Mouse (Mus musculus): ENCODE data around the gene Zfp526. TPM values are rescaled to one million over a fixed set of nuclear protein-coding genes. Genes with fewer than 3 reads are reported as not detected.

Gene Zfp526
- total and polyA plus RNA-seq, 3 experiments = 9.5 to 14.8 TPM; not detected in 1

GRCm38 (mm10) chr7:25209161-25209622 lies 12.0 kb upstream of the Zfp526 start:
- no peak overlapping the region for H3K4me3 ChIP-seq (ENCODE audit: control insufficient read depth in 1 of 2, insufficient read depth in 1 of 2, low read depth in 2 of 2, low read length in 2 of 2)
- DNase-seq (ENCODE audit: low read depth, low spot score) = peak; percentile 37
- peaks cover 3 to 29% of the 10 kb centered on the region in 2 experiments for H3K4me1 ChIP-seq (ENCODE audit: control insufficient read depth in 1 of 2, insufficient read depth in 2 of 2, low read length in 2 of 2)
- H3K79me2 ChIP-seq (ENCODE audit: control insufficient read depth, insufficient read depth, low read length, poor library complexity) = peaks cover 3% of the 10 kb centered on the region; the same call in 1 of the 2 replicates
- H3K27ac ChIP-seq (ENCODE audit: control insufficient read depth, low read depth, low read length) = no peak overlapping the region
- no peak overlapping the region for H3K9ac ChIP-seq (ENCODE audit: control insufficient read depth, low read depth, low read length, poor library complexity, severe bottlenecking)
- no peaks in the 10 kb centered on the region for H3K27me3 ChIP-seq (ENCODE audit: control insufficient read depth in 1 of 2, insufficient read depth in 2 of 2, low read length in 2 of 2)
- no peaks in the 10 kb centered on the region for H3K9me3 ChIP-seq (replicated peaks; ENCODE audit: insufficient read depth, low read length)
- no peak for TF ChIP-seq MAFK (IDR thresholded peaks at IDR 0.05; ENCODE audit: borderline replicate concordance, low read depth, low read length)
- TF ChIP-seq MEF2A (IDR thresholded peaks at IDR 0.05; ENCODE audit: extremely low read depth, insufficient replicate concordance, low read depth, low read length, poor library complexity, severe bottlenecking) = no peak
- TF ChIP-seq EP300 (IDR thresholded peaks at IDR 0.05; ENCODE audit: low read depth in 1 of 2, low read length in 2 of 2) = no peak
- no peak for TF ChIP-seq RCOR1 (IDR thresholded peaks at IDR 0.05; ENCODE audit: low read depth, low read length)
- TF ChIP-seq TBP (IDR thresholded peaks at IDR 0.05; ENCODE audit: low read depth, low read length) = no peak
- TF ChIP-seq POLR2AphosphoS5 (IDR thresholded peaks at IDR 0.05; ENCODE audit: borderline replicate concordance, low read depth, low read length) = no peak
- TF ChIP-seq ETS1 (IDR thresholded peaks at IDR 0.05; ENCODE audit: low read depth, low read length) = no peak
- no peak for TF ChIP-seq HCFC1 (IDR thresholded peaks at IDR 0.05; ENCODE audit: low read depth, low read length)
- TF ChIP-seq ZKSCAN1 (IDR thresholded peaks at IDR 0.05; ENCODE audit: low read depth, low read length) = no peak
- TF ChIP-seq POLR2AphosphoS2 (IDR thresholded peaks at IDR 0.05; ENCODE audit: low read length) = no peak
- TF ChIP-seq E2F4 (IDR thresholded peaks at IDR 0.05; ENCODE audit: borderline replicate concordance, low read depth, low read length) = no peak
- TF ChIP-seq TAL1 (IDR thresholded peaks at IDR 0.05; ENCODE audit: low read length) = no peak
- TF ChIP-seq CTCF (IDR thresholded peaks at IDR 0.05 in 2 of 3, conservative IDR thresholded peaks at IDR 0.05 in 1 of 3; ENCODE audit: control insufficient read depth in 1 of 3, insufficient read depth in 1 of 3, low read depth in 2 of 3, low read length in 3 of 3, poor library complexity in 1 of 3, severe bottlenecking in 1 of 3) = no peak
- H3K36me3 ChIP-seq (ENCODE audit: control insufficient read depth in 1 of 2, insufficient read depth in 2 of 2, low read length in 2 of 2) = peaks cover 8 to 16% of the 10 kb centered on the region in 2 experiments

- no peak overlapping the region for H3K9ac ChIP-seq (ENCODE audit: control insufficient read depth, low read depth, low read length, poor library complexity, severe bottlenecking)
- peaks cover 3 to 35% of the 10 kb centered on the region in 2 experiments for H3K4me1 ChIP-seq (ENCODE audit: control insufficient read depth in 1 of 2, insufficient read depth in 2 of 2, low read length in 2 of 2)
- H3K79me2 ChIP-seq (ENCODE audit: control insufficient read depth, insufficient read depth, low read length, poor library complexity) = peaks cover 3% of the 10 kb centered on the region; the same call in 1 of the 2 replicates
- peaks cover 10 to 16% of the 10 kb centered on the region in 2 experiments for H3K36me3 ChIP-seq (ENCODE audit: control insufficient read depth in 1 of 2, insufficient read depth in 2 of 2, low read length in 2 of 2)
- H3K9me3 ChIP-seq (replicated peaks; ENCODE audit: insufficient read depth, low read length) = no peaks in the 10 kb centered on the region
- no peak for TF ChIP-seq UBTF (IDR thresholded peaks at IDR 0.05; ENCODE audit: borderline replicate concordance, insufficient read depth, low read depth, low read length)
- no peak for TF ChIP-seq E2F4 (IDR thresholded peaks at IDR 0.05; ENCODE audit: borderline replicate concordance, low read depth, low read length)
- no peak for TF ChIP-seq ZC3H11A (IDR thresholded peaks at IDR 0.05; ENCODE audit: low read depth, low read length)
- no peak for TF ChIP-seq CTCF (IDR thresholded peaks at IDR 0.05 in 2 of 3, conservative IDR thresholded peaks at IDR 0.05 in 1 of 3; ENCODE audit: control insufficient read depth in 1 of 3, insufficient read depth in 1 of 3, low read depth in 2 of 3, low read length in 3 of 3, poor library complexity in 1 of 3, severe bottlenecking in 1 of 3)
- TF ChIP-seq MAFK (IDR thresholded peaks at IDR 0.05; ENCODE audit: borderline replicate concordance, low read depth, low read length) = no peak
- TF ChIP-seq ZKSCAN1 (IDR thresholded peaks at IDR 0.05; ENCODE audit: low read depth, low read length) = no peak
- H3K27ac ChIP-seq (ENCODE audit: control insufficient read depth, low read depth, low read length) = no peak overlapping the region
- no peak overlapping the region for H3K4me3 ChIP-seq (ENCODE audit: control insufficient read depth in 1 of 2, insufficient read depth in 1 of 2, low read depth in 2 of 2, low read length in 2 of 2)
- no peak for DNase-seq (ENCODE audit: low read depth, low spot score)
- H3K27me3 ChIP-seq (ENCODE audit: control insufficient read depth in 1 of 2, insufficient read depth in 2 of 2, low read length in 2 of 2) = no peaks in the 10 kb centered on the region
Measured at GRCm38 (mm10) chr7:25210482-25210881, 10.7 kb upstream of the Zfp526 start.
